Mouse (Mus musculus) ES-Bruce4 (cell line): ENCODE measurements at regions not wholly inside any gene's neighbourhood (a gene's known extent, or its start where the extent isn't known, plus 50 kb on each side); places are given as distances from the start of the nearest gene placed in this dataset.
A peak's percentile ranks its signal among the peaks of the same experiment; 100 is the strongest.

Source experiments
- H3K27ac ChIP-seq: 2 replicates; pipeline ENCODE4 v1.5.1; 2012; ENCODE audit warnings: low read length, inconsistent platforms; ENCODE audit not compliant: insufficient read depth
- H3K27me3 ChIP-seq: 2 replicates; pipeline ENCODE4 v1.6.1; 2012; ENCODE audit warnings: mild to moderate bottlenecking, low read length, inconsistent platforms; ENCODE audit not compliant: control insufficient read depth, poor library complexity, insufficient read depth, severe bottlenecking
- H3K36me3 ChIP-seq: 2 replicates; pipeline ENCODE4 v1.6.1; 2012; ENCODE audit warnings: inconsistent platforms, mild to moderate bottlenecking, low read length, moderate library complexity; ENCODE audit not compliant: control insufficient read depth, poor library complexity, insufficient read depth, severe bottlenecking
- H3K4me1 ChIP-seq: one replicate; pipeline ENCODE4 v1.8.1; 2011; ENCODE audit warnings: low read length; ENCODE audit not compliant: control insufficient read depth, insufficient read depth
- H3K4me3 ChIP-seq: 2 replicates; pipeline ENCODE4 v1.5.1; 2011; ENCODE audit warnings: low read depth, mild to moderate bottlenecking, low read length
- H3K9ac ChIP-seq: 2 replicates; pipeline ENCODE4 v1.6.1; 2012; ENCODE audit warnings: low read depth, mild to moderate bottlenecking, inconsistent platforms; ENCODE audit not compliant: poor library complexity, severe bottlenecking
- H3K9me3 ChIP-seq: replicated peaks from 2 replicates; pipeline ENCODE4 v1.6.1; 2012; ENCODE audit warnings: mild to moderate bottlenecking, low read length, inconsistent platforms; ENCODE audit not compliant: control insufficient read depth, poor library complexity, insufficient read depth, severe bottlenecking
- CTCF ChIP-seq: IDR thresholded peaks from one replicate; pipeline ENCODE4 v1.8.1; 2011; ENCODE audit warnings: low read depth, low read length
- EP300 ChIP-seq: IDR thresholded peaks from 2 replicates; pipeline ENCODE4 v1.6.1; 2011; ENCODE audit warnings: low read depth, low read length; ENCODE audit not compliant: insufficient read depth
- POLR2A ChIP-seq: IDR thresholded peaks from one replicate; pipeline ENCODE4 v1.8.1; 2011; ENCODE audit warnings: low read length; ENCODE audit not compliant: insufficient read depth

DNA sequence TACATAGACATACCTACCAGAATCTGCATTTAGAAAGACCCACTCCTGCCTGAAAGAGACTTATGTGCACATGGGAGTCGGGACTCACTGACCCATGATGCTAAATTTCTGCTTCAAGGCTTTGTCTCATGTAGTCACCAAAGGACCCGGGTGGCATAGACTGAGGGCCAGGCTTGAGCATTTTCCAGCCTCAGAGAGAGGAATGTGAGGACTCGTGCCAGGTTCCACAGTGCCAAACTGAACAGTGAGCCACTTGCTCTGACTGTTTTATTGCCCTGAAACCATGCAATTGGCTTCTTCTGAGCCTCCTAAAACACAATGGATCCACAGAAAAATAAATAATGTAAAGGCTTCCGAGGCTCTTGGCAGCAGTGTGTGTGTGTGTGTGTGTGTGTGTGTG, 1727.9 kb upstream of the Gm7489 start:
- Histone ChIP-seq H3K9ac (no peak overlapping the region), H3K4me1 (no peaks in the 10 kb centered on the region)
- no peak for TF ChIP-seq CTCF
- no peak for TF ChIP-seq EP300
- TF ChIP-seq POLR2A = no peak

GRCm38 (mm10) chr15:52160181-52161088, 1724.3 kb upstream of the Gm7489 start:
- no peak overlapping the region for H3K9ac ChIP-seq

More for the DNA sequence above, 1727.9 kb upstream of the Gm7489 start:
- Histone ChIP-seq H3K27ac (no peak overlapping the region), H3K36me3 (no peaks in the 10 kb centered on the region), H3K4me3 (no peak overlapping the region), H3K9me3 (no peaks in the 10 kb centered on the region), H3K27me3 (no peaks in the 10 kb centered on the region)

DNA sequence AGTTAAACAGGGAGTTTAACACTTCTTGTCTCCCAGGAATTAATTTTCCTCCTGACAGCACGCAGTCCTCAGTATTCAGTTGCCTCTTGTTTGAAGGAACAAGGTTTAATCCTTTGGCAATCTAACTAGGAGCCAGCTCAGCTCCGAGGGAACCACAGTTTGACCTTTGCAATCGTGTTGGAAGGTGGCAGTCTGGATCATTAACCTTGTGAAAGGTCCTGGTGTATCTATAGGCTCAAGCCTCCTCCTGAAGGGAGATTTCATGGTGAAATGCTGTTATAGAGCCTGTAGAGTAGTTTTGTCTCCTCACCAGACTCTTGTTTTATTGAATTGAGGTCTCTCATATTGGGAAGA, 1723.6 kb upstream of the Gm7489 start:
- no peaks in the 10 kb centered on the region for H3K36me3 ChIP-seq
- no peak overlapping the region for H3K4me3 ChIP-seq
- TF ChIP-seq EP300 (no peak), CTCF (no peak), POLR2A (no peak)
- no peak overlapping the region for H3K27ac ChIP-seq
- H3K9me3 ChIP-seq = no peaks in the 10 kb centered on the region
- no peak overlapping the region for H3K9ac ChIP-seq
- no peaks in the 10 kb centered on the region for H3K27me3 ChIP-seq
- H3K4me1 ChIP-seq = no peaks in the 10 kb centered on the region

More at GRCm38 (mm10) chr15:52160181-52161088, 1724.3 kb upstream of the Gm7489 start:
- Histone ChIP-seq H3K9me3 (no peaks in the 10 kb centered on the region), H3K36me3 (no peaks in the 10 kb centered on the region), H3K4me1 (no peaks in the 10 kb centered on the region), H3K27ac (no peak overlapping the region), H3K4me3 (no peak overlapping the region), H3K27me3 (no peaks in the 10 kb centered on the region)
- TF ChIP-seq POLR2A (no peak), CTCF (peak; percentile 85)

- Histone ChIP-seq H3K4me1 (no peaks in the 10 kb centered on the region), H3K9ac (no peak overlapping the region), H3K27me3 (no peaks in the 10 kb centered on the region), H3K27ac (no peak overlapping the region), H3K36me3 (no peaks in the 10 kb centered on the region), H3K4me3 (no peak overlapping the region), H3K9me3 (no peaks in the 10 kb centered on the region)
- TF ChIP-seq CTCF (no peak), POLR2A (no peak), EP300 (no peak)
These were observed 1723.0 kb upstream of the Gm7489 start for GRCm38 (mm10) chr15:52161568-52162316.

GRCm38 (mm10) chr15:52166144-52166543, 1718.6 kb upstream of the Gm7489 start:
- Histone ChIP-seq H3K27me3 (no peaks in the 10 kb centered on the region), H3K36me3 (no peaks in the 10 kb centered on the region), H3K27ac (no peak overlapping the region), H3K4me1 (no peaks in the 10 kb centered on the region), H3K9ac (no peak overlapping the region), H3K4me3 (no peak overlapping the region), H3K9me3 (no peaks in the 10 kb centered on the region)
- TF ChIP-seq CTCF = no peak
- TF ChIP-seq EP300 = no peak
- TF ChIP-seq POLR2A = no peak
